Mouse (Mus musculus) thymus, adult 2 months (tissue): Measurements from ENCODE around the gene Coq8b.

Source experiments
- CTCF ChIP-seq: fragments of 200-500 bp; IDR thresholded peaks from 2 replicates; pipeline ENCODE4 v1.5.1; 2012; ENCODE audit warnings: mild to moderate bottlenecking, control low read depth, low read length, moderate library complexity, borderline replicate concordance; ENCODE audit not compliant: control insufficient read depth, poor library complexity, insufficient read depth; ENCODE audit errors: extremely low read depth
- POLR2A ChIP-seq: fragments of 200-500 bp; IDR thresholded peaks from 2 replicates; pipeline ENCODE4 v1.6.1; 2012; ENCODE audit warnings: mild to moderate bottlenecking, low read length, control low read depth, moderate library complexity; ENCODE audit not compliant: control insufficient read depth, poor library complexity, insufficient read depth; ENCODE audit errors: extremely low read depth

DNA sequence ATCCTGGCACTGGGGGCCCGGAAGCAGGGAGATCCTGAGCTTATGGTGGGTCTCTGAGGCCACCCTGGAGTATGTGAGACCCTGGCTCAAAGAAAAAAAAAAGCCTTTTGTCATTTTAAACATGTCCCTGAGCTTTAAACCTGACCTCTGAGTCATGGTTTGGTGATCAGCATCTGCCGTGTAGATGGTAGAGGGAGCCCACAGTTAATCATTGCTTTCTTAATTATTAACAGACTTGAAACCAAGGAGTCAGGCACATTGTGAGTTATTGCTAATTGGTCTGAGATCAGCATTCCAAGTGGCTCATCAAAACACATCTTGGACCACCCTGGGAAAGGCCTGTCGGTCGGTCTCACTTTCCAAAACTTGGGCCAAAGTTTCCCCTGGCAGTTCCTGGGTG is 49.4 kb downstream of the Coq8b start:
- TF ChIP-seq POLR2A: no peak
- no peak for TF ChIP-seq CTCF
